Mouse (Mus musculus) kidney, adult 10 weeks (tissue): ENCODE measurements around the gene Manf. TPM values are rescaled to one million over a fixed set of nuclear protein-coding genes. Genes with fewer than 3 reads are reported as not detected.

ENCODE experiments used
- polyA plus RNA-seq: library from polyadenylated mRNA; stranded (reverse); fragments of 350-450 nt; fragmentation: Illumina TruSeq; extraction: RNeasy Lipid Tissue Mini Kit (QIAGEN cat#74804); gene quantifications from one replicate; pipeline ENCODE4 v1.2.3, GENCODE M21; 2014; ENCODE audit warnings: low read depth, low replicate concordance

Manf gene
- polyA plus RNA-seq = 88.9 TPM

GRCm38 (mm10) chr9:106891829-106892551 lies at the start of gene Manf:
TSS of gene Manf (minus strand) at chr9:106891979.

GRCm38 (mm10) chr9:106886828-106887702 lies 4.7 kb downstream of the Manf start, which contains the start of gene Rbm15b:
TSS of gene Rbm15b (minus strand) at chr9:106887428.

GRCm38 (mm10) chr9:106821618-106822380 lies 70.0 kb downstream of the Manf start, which contains the start of gene Dcaf1:
TSS of gene Dcaf1 (plus strand) at chr9:106821874.

DNA sequence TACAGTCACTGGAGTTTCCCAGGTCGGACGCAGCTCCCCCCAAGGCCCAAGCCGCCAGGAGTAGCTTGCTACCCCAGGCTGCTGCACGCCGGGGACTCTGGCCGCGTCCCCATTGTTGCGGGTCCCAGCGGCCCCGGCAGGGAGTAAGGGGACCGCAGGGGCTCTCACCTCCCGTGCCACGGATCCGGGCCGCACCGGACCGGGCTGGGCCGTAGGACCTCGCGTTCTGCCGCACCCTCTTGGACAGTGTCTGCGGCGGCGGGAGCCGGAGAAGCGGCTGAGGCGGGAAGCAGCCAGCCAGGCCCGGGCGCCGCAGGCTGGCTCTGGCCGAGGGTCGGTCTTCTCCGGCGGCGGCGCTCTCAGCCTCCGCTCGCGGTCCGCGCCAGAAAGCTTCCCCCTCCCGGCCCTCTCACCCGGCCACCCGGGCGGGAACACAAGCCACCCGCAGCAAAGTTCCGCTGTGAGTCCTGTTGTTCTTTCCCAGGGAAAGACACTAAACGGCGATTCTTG lies 102.9 kb downstream of the Manf start, which contains the start of gene Rad54l2:
Rad54l2 (minus strand) TSS at position 383 of the 510 bp plus-strand sequence.

Other genes starting within 250 kb of the Manf start
- gene Grm2, start 235.9 kb downstream of the Manf start, polyA plus RNA-seq = not detected
- 5.0 TPM for gene Tex264, start 206.1 kb downstream of the Manf start, polyA plus RNA-seq
- gene Rad54l2, start 102.8 kb downstream of the Manf start, polyA plus RNA-seq = 7.5 TPM
- gene Dcaf1, start 70.1 kb downstream of the Manf start, polyA plus RNA-seq = 28.0 TPM
- 6.1 TPM for gene Rbm15b, start 4.6 kb downstream of the Manf start, polyA plus RNA-seq